Mouse (Mus musculus) CH12.LX (cell line): Measurements from ENCODE around the gene Eif2ak3. TPM values are rescaled to one million over a fixed set of nuclear protein-coding genes. Genes with fewer than 3 reads are reported as not detected.

Experiments
- DNase-seq: peaks from one replicate; pipeline ENCODE4 v3.0.0-alpha.2; 2013; ENCODE audit errors: extremely low read depth
- H3K27ac ChIP-seq: 2 replicates; pipeline ENCODE4 v1.5.1; 2012; ENCODE audit warnings: low read depth, mild to moderate bottlenecking, control low read depth, moderate library complexity; ENCODE audit not compliant: insufficient read depth
- H3K27me3 ChIP-seq: replicated peaks from 2 replicates; pipeline ENCODE3; 2012; ENCODE audit warnings: inconsistent platforms
- H3K36me3 ChIP-seq, 2 experiments: replicated peaks in 1 of 2; 2 replicates each; pipeline versions ENCODE3 to v1.6.1; 2012; ENCODE audit warnings: inconsistent platforms in 1 of 2, low read length in 1 of 2, mild to moderate bottlenecking in 1 of 2, mixed read lengths in 1 of 2, moderate library complexity in 1 of 2; ENCODE audit not compliant: control insufficient read depth in 1 of 2, insufficient read depth in 1 of 2
- H3K4me1 ChIP-seq, 2 experiments: 2 replicates each; pipeline ENCODE4 v1.6.1; 2012; ENCODE audit warnings: inconsistent platforms in 1 of 2, moderate library complexity in 1 of 2; ENCODE audit not compliant: insufficient read depth in 2 of 2, control insufficient read depth in 1 of 2
- H3K4me2 ChIP-seq: 2 replicates; pipeline ENCODE4 v1.6.1; 2012; ENCODE audit warnings: low read depth, mild to moderate bottlenecking, control low read depth; ENCODE audit not compliant: poor library complexity, insufficient read depth, severe bottlenecking
- H3K4me3 ChIP-seq, 3 experiments: fragments of 150-350 bp in 1 of 3; sonication (generic) in 1 of 3; replicated peaks in 1 of 3; 2 replicates each; pipeline versions ENCODE3 to v1.5.1; 2011 to 2012; ENCODE audit warnings: low read depth in 2 of 3, low read length in 2 of 3, mild to moderate bottlenecking in 2 of 3, moderate library complexity in 2 of 3, control low read depth in 1 of 3, improper control_type of control experiment in 1 of 3, inconsistent platforms in 1 of 3, mixed read lengths in 1 of 3; ENCODE audit not compliant: poor library complexity in 1 of 3
- H3K79me2 ChIP-seq: replicated peaks from 2 replicates; pipeline ENCODE4 v1.6.1; 2012; ENCODE audit warnings: mild to moderate bottlenecking, moderate library complexity; ENCODE audit not compliant: control insufficient read depth, poor library complexity, insufficient read depth, severe bottlenecking; ENCODE audit errors: extremely low read depth
- H3K9ac ChIP-seq: 2 replicates; pipeline ENCODE4 v1.6.1; 2012; ENCODE audit warnings: low read depth, mild to moderate bottlenecking, control low read depth, moderate library complexity; ENCODE audit not compliant: insufficient read depth
- H3K9me3 ChIP-seq: replicated peaks from 2 replicates; pipeline ENCODE3; 2012; ENCODE audit warnings: low read length, inconsistent platforms, mixed read lengths
- BHLHE40 ChIP-seq: IDR thresholded peaks from 2 replicates; pipeline ENCODE4 v1.6.1; 2011; ENCODE audit warnings: mild to moderate bottlenecking, low read depth, low read length, improper control_type of control experiment
- CHD1 ChIP-seq: IDR thresholded peaks from 2 replicates; pipeline ENCODE4 v1.6.1; 2012; ENCODE audit warnings: low read depth, low read length, improper control_type of control experiment, inconsistent platforms
- CHD2 ChIP-seq: IDR thresholded peaks from 2 replicates; pipeline ENCODE4 v1.6.1; 2011; ENCODE audit warnings: low read length, improper control_type of control experiment
- CTCF ChIP-seq, 2 experiments: IDR thresholded peaks in 1 of 2; conservative IDR thresholded peaks in 1 of 2; 2 replicates each; pipeline ENCODE4 v1.5.1; 2011 to 2012; ENCODE audit warnings: low read depth in 2 of 2, low read length in 2 of 2, improper control_type of control experiment in 1 of 2, inconsistent platforms in 1 of 2, mild to moderate bottlenecking in 1 of 2, moderate library complexity in 1 of 2
- E2F4 ChIP-seq: IDR thresholded peaks from 2 replicates; pipeline ENCODE4 v1.6.1; 2011; ENCODE audit warnings: low read depth, low read length, improper control_type of control experiment; ENCODE audit not compliant: insufficient replicate concordance
- ELF1 ChIP-seq: IDR thresholded peaks from 2 replicates; pipeline ENCODE4 v1.6.1; 2014; ENCODE audit warnings: low read depth, mild to moderate bottlenecking, inconsistent platforms, low read length, improper control_type of control experiment
- EP300 ChIP-seq: IDR thresholded peaks from 2 replicates; pipeline ENCODE4 v1.6.1; 2011; ENCODE audit warnings: low read length, improper control_type of control experiment
- ETS1 ChIP-seq: conservative IDR thresholded peaks from 2 replicates; pipeline ENCODE4 v1.6.1; 2012; ENCODE audit warnings: low read depth, mild to moderate bottlenecking, inconsistent platforms, low read length, improper control_type of control experiment, moderate library complexity
- IRF4 ChIP-seq: IDR thresholded peaks from 2 replicates; pipeline ENCODE4 v1.6.1; 2014; ENCODE audit warnings: low read depth, mild to moderate bottlenecking, inconsistent platforms, low read length, improper control_type of control experiment
- JUN ChIP-seq: IDR thresholded peaks from 2 replicates; pipeline ENCODE4 v1.6.1; 2011; ENCODE audit warnings: low read depth, mild to moderate bottlenecking, low read length, improper control_type of control experiment, moderate library complexity; ENCODE audit not compliant: insufficient read depth
- KAT2A ChIP-seq: IDR thresholded peaks from 2 replicates; pipeline ENCODE4 v1.6.1; 2012; ENCODE audit warnings: low read length, improper control_type of control experiment, inconsistent platforms; ENCODE audit not compliant: insufficient replicate concordance
- MAFK ChIP-seq: IDR thresholded peaks from 2 replicates; pipeline ENCODE4 v1.6.1; 2011; ENCODE audit warnings: low read length, improper control_type of control experiment; ENCODE audit not compliant: insufficient replicate concordance
- MAX ChIP-seq: IDR thresholded peaks from 2 replicates; pipeline ENCODE4 v1.6.1; 2011; ENCODE audit warnings: low read length, improper control_type of control experiment
- MAZ ChIP-seq: IDR thresholded peaks from 2 replicates; pipeline ENCODE4 v1.6.1; 2012; ENCODE audit warnings: low read depth, mild to moderate bottlenecking, inconsistent platforms, low read length, improper control_type of control experiment, moderate library complexity
- MEF2A ChIP-seq: IDR thresholded peaks from 2 replicates; pipeline ENCODE4 v1.6.1; 2014; ENCODE audit warnings: low read depth, mild to moderate bottlenecking, inconsistent platforms, low read length, improper control_type of control experiment, borderline replicate concordance
- MXI1 ChIP-seq: IDR thresholded peaks from 2 replicates; pipeline ENCODE4 v1.6.1; 2011; ENCODE audit warnings: mild to moderate bottlenecking, low read depth, low read length, improper control_type of control experiment
- MYC ChIP-seq: IDR thresholded peaks from 2 replicates; pipeline ENCODE4 v1.6.1; 2011; ENCODE audit warnings: low read depth, mild to moderate bottlenecking, improper control_type of control experiment, low read length
- NELFE ChIP-seq: IDR thresholded peaks from 2 replicates; pipeline ENCODE4 v1.6.1; 2011; ENCODE audit warnings: low read depth, low read length, improper control_type of control experiment
- PAX5 ChIP-seq: IDR thresholded peaks from 2 replicates; pipeline ENCODE4 v1.6.1; 2012; ENCODE audit warnings: low read length, inconsistent platforms, mixed read lengths
- POLR2A ChIP-seq: IDR thresholded peaks from 2 replicates; pipeline ENCODE4 v1.6.1; 2011; ENCODE audit warnings: low read depth, mild to moderate bottlenecking, improper control_type of control experiment, low read length
- POLR2AphosphoS2 ChIP-seq: IDR thresholded peaks from 2 replicates; pipeline ENCODE4 v1.6.1; 2011; ENCODE audit warnings: low read depth, low read length, improper control_type of control experiment
- RAD21 ChIP-seq: IDR thresholded peaks from 2 replicates; pipeline ENCODE4 v1.6.1; 2011; ENCODE audit warnings: low read depth, mild to moderate bottlenecking, low read length, improper control_type of control experiment, moderate library complexity
- RCOR1 ChIP-seq: conservative IDR thresholded peaks from 2 replicates; pipeline ENCODE4 v1.6.1; 2012; ENCODE audit warnings: low read depth, mild to moderate bottlenecking, inconsistent platforms, low read length, improper control_type of control experiment
- SMC3 ChIP-seq: IDR thresholded peaks from 2 replicates; pipeline ENCODE4 v1.6.1; 2011; ENCODE audit warnings: low read depth, low read length, improper control_type of control experiment
- TCF12 ChIP-seq: IDR thresholded peaks from 2 replicates; pipeline ENCODE4 v1.6.1; 2014; ENCODE audit warnings: low read depth, mild to moderate bottlenecking, inconsistent platforms, low read length, improper control_type of control experiment
- UBTF ChIP-seq: IDR thresholded peaks from 2 replicates; pipeline ENCODE4 v1.6.1; 2012; ENCODE audit warnings: low read depth, mild to moderate bottlenecking, inconsistent platforms, low read length, improper control_type of control experiment, moderate library complexity
- USF1 ChIP-seq: IDR thresholded peaks from 2 replicates; pipeline ENCODE4 v1.6.1; 2014; ENCODE audit warnings: low read depth, mild to moderate bottlenecking, inconsistent platforms, low read length, improper control_type of control experiment
- USF2 ChIP-seq: conservative IDR thresholded peaks from 2 replicates; pipeline ENCODE4 v1.6.1; 2011; ENCODE audit warnings: low read depth, low read length, improper control_type of control experiment
- ZC3H11A ChIP-seq: IDR thresholded peaks from 2 replicates; pipeline ENCODE4 v1.6.1; 2012; ENCODE audit warnings: low read depth, mild to moderate bottlenecking, inconsistent platforms, low read length, improper control_type of control experiment
- ZKSCAN1 ChIP-seq: IDR thresholded peaks from 2 replicates; pipeline ENCODE4 v1.6.1; 2012; ENCODE audit warnings: low read depth, inconsistent platforms, low read length, improper control_type of control experiment, borderline replicate concordance
- ZMIZ1 ChIP-seq: IDR thresholded peaks from 2 replicates; pipeline ENCODE4 v1.6.1; 2012; ENCODE audit warnings: low read depth, mild to moderate bottlenecking, inconsistent platforms, low read length, improper control_type of control experiment
- dilution Hi-C: fragments of 300-500 bp; cut with MboI; formaldehyde crosslinking; loops from 2 replicates; pipeline ENCODE4 v1.14.3; 2020; ENCODE audit warnings: low sequenced_read_pairs; ENCODE audit not compliant: extremely low pct_unique_long_range_greater_than_20kb, extremely low pct_ligation_motif_present
- in situ Hi-C: fragments of 300-500 bp; cut with MboI; formaldehyde crosslinking; loops from 3 replicates; pipeline ENCODE4 v1.14.3; 2019; ENCODE audit warnings: low sequenced_read_pairs, low pct_ligation_motif_present, low pct_unique_long_range_greater_than_20kb, mixed read lengths
- polyA plus RNA-seq: library from polyadenylated mRNA; unstranded; fragments of >175 nt; gene quantifications from 2 replicates; pipeline ENCODE4 v1.2.1, GENCODE M21; 2012; ENCODE audit warnings: low read depth; ENCODE audit not compliant: insufficient read length
- total RNA-seq, 2 experiments: library from RNA; depleted of rRNA; stranded (reverse); fragments of 300-350 nt in 1 of 2; fragments of >200 nt in 1 of 2; gene quantifications; 2 replicates each; pipeline ENCODE4 v1.2.3; 2012 to 2014

Eif2ak3 gene
- total and polyA plus RNA-seq, 3 experiments, result 21.2 to 38.9 (median 23.1) TPM

GRCm38 (mm10) chr6:70829451-70829850 is 14.9 kb upstream of the Eif2ak3 start:
- Histone ChIP-seq H3K27me3 (no peaks in the 10 kb centered on the region), H3K4me3 (no peak overlapping the region), H3K27ac (peak overlapping the region; percentile 56; the same call in 1 of the 2 replicates), H3K9me3 (peaks cover 10% of the 10 kb centered on the region), H3K4me1 (peaks cover 17 to 42% of the 10 kb centered on the region in 2 experiments), H3K36me3 (no peaks in the 10 kb centered on the region), H3K9ac (peak overlapping the region; percentile 4; the same call in 1 of the 2 replicates), H3K79me2 (no peaks in the 10 kb centered on the region), H3K4me2 (peak overlapping the region; percentile 15; the same call in 1 of the 2 replicates)
- DNase-seq, result no peak
- dilution Hi-C loops, result no loop called here
- TF ChIP-seq BHLHE40 (peak; percentile 36; the same call in 1 of the 2 replicates), ELF1 (no peak), MAZ (no peak), JUN (no peak), TCF12 (0 out of 2 replicates have a peak, but pooled peaks have one; percentile 10), RAD21 (no peak), CHD2 (no peak), MEF2A (no peak), ZC3H11A (no peak), USF2 (no peak), PAX5 (no peak), POLR2AphosphoS2 (no peak), EP300 (peak; percentile 24; the same call in 1 of the 2 replicates), IRF4 (0 out of 2 replicates have a peak, but pooled peaks have one; percentile 8), KAT2A (no peak), MAX (no peak), MYC (no peak), ETS1 (no peak), ZMIZ1 (no peak), NELFE (no peak)
- in situ Hi-C loops, result no loop called here

GRCm38 (mm10) chr6:70830552-70830951 is 13.8 kb upstream of the Eif2ak3 start:
- Histone ChIP-seq H3K27me3 (no peaks in the 10 kb centered on the region), H3K4me2 (peak overlapping the region; percentile 85), H3K27ac (peak overlapping the region; percentile 99), H3K36me3 (no peaks in the 10 kb centered on the region), H3K4me1 (peaks cover 15 to 36% of the 10 kb centered on the region in 2 experiments), H3K9me3 (peaks cover 10% of the 10 kb centered on the region), H3K79me2 (no peaks in the 10 kb centered on the region), H3K9ac (peak overlapping the region; percentile 62), H3K4me3 (no peak overlapping the region)
- DNase-seq, result peak; percentile 81
- dilution Hi-C loops, result no loop called here
- in situ Hi-C loops, result no loop called here
- TF ChIP-seq ELF1, result peak; percentile 54
- 0 out of 2 replicates have a peak, but pooled peaks have one; percentile 64 for TF ChIP-seq E2F4
- TF ChIP-seq UBTF, result no peak
- TF ChIP-seq ZKSCAN1, result peak; percentile 14; the same call in 1 of the 2 replicates
- TF ChIP-seq MEF2A, result peak; percentile 97
- peak; percentile 93 for TF ChIP-seq BHLHE40
- peak; percentile 37; the same call in 1 of the 2 replicates for TF ChIP-seq SMC3
- TF ChIP-seq POLR2A, result peak; percentile 47; the same call in 1 of the 2 replicates
- TF ChIP-seq POLR2AphosphoS2, result no peak
- no peak for TF ChIP-seq ZC3H11A
- TF ChIP-seq CTCF (conservative IDR thresholded peaks at IDR 0.05 in 1 of 2, IDR thresholded peaks at IDR 0.05 in 1 of 2; ENCODE audit: low read depth in 2 of 2, low read length in 2 of 2), result no peak
- peak; percentile 87 for TF ChIP-seq MAFK
- TF ChIP-seq TCF12, result peak; percentile 91
- no peak for TF ChIP-seq USF2
- peak; percentile 95 for TF ChIP-seq RCOR1
- 0 out of 2 replicates have a peak, but pooled peaks have one; percentile 68 for TF ChIP-seq MYC
- peak; percentile 74 for TF ChIP-seq JUN
- peak; percentile 95 for TF ChIP-seq CHD2
- 0 out of 2 replicates have a peak, but pooled peaks have one; percentile 58 for TF ChIP-seq CHD1
- peak; percentile 53 for TF ChIP-seq MXI1
- TF ChIP-seq MAX, result peak; percentile 82
- peak; percentile 50; the same call in 1 of the 2 replicates for TF ChIP-seq NELFE
- TF ChIP-seq USF1, result no peak
- 0 out of 2 replicates have a peak, but pooled peaks have one; percentile 64 for TF ChIP-seq KAT2A
